Mouse (Mus musculus) heart, adult 2 months (tissue): Measurements from ENCODE around the gene Ccr5.

Experiments
- CTCF ChIP-seq: fragments of 200-600 bp; IDR thresholded peaks from 2 replicates; pipeline ENCODE4 v1.8.1; 2022; ENCODE audit warnings: antibody characterized with exemption, mild to moderate bottlenecking, moderate library complexity
- EP300 ChIP-seq: fragments of 200-500 bp; IDR thresholded peaks from 2 replicates; pipeline ENCODE4 v1.6.1; 2011; ENCODE audit warnings: low read depth, low read length, control low read depth; ENCODE audit not compliant: insufficient read depth
- POLR2A ChIP-seq: fragments of 200-500 bp; IDR thresholded peaks from 2 replicates; pipeline ENCODE4 v1.6.1; 2011; ENCODE audit warnings: mild to moderate bottlenecking, low read depth, low read length, control low read depth; ENCODE audit not compliant: insufficient read depth

DNA sequence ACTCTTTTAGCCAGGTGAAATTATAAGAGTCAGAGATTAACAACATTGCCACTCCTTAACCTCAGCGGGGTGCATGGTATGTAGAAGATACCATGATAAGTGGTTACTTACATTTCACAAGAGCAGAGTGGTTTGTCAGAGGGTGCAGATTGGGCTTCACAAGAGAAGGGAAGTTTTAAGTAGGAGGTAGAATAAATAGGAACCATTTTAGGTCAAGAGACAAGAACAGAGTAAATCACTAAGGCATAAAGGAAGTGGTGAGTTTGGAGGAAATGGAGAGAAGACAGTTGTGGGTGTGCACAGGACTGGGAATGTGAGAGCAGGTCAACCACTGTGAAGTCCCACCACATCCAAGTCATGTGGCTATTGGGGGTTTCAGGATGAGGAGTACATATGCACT, 18.1 kb upstream of the Ccr5 start:
- no peak for TF ChIP-seq CTCF
- no peak for TF ChIP-seq POLR2A
- TF ChIP-seq EP300 = no peak
